16 mouse cellular contexts compared by ENCODE assay signal in the genomic region with DNA sequence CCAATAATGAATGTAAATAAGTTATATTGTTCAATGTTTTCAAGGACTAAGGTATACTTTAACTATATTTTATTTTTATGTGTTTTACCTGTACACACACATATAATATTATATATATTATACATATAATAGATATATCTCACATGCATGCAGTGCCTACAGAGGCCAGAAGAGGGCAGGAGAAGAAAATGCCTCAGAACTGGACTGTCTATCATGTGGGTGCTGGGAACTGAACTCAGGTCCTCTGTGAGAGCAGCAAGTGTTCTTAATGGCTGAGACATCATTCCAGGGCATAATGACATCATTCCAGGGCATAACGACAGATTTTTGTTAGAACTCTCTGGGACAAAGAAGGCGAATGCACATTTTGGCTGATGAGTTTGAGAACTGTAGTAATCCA. TPM values are rescaled to one million over a fixed set of nuclear protein-coding genes. Genes with fewer than 3 reads are reported as not detected.
DNase-seq lines count a peak whose midpoint lies in the region; ATAC-seq and TF ChIP-seq lines count a peak whose summit lies in the region.
"Had no signal": no experiment of that assay in that cellular context is flagged by ENCODE, and none has a peak within 500 bp of the region (broad histone marks: within the 10 kb centered on the region; RNA-seq: fewer than 3 reads in every experiment).

No protein-coding gene starts in this region.

- peak overlapping the region; percentile 62; the same call in 1 of the 2 replicates for H3K4me2 ChIP-seq in hindbrain, embryonic 14.5 days (replicated peaks)
- H3K4me2 ChIP-seq in hindbrain, embryonic 12.5 days (replicated peaks): no peak overlapping the region; the same call in 1 of the 2 replicates
- H3K4me2 ChIP-seq in lung, postnatal 0 days (replicated peaks; ENCODE audit: low read depth, low read length): no peak overlapping the region
- H3K4me2 ChIP-seq: liver, embryonic 12.5 days had no signal

- no peak overlapping the region for H3K27ac ChIP-seq in hindbrain, embryonic 14.5 days
- H3K27ac ChIP-seq in hindbrain, embryonic 12.5 days: no peak overlapping the region
- H3K27ac ChIP-seq in lung, postnatal 0 days (ENCODE audit: low read length): no peak overlapping the region
- H3K27ac ChIP-seq: embryonic facial prominence, embryonic 12.5 days; heart, embryonic 10.5 days; liver, embryonic 12.5 days; macrophage had no signal

- H3K9me3 ChIP-seq in hindbrain, embryonic 14.5 days (ENCODE audit: control insufficient read depth, low read length): 0 out of 2 replicates have a peak, but pooled peaks cover 2% of the 10 kb centered on the region
- no peaks in the 10 kb centered on the region for H3K9me3 ChIP-seq in hindbrain, embryonic 12.5 days (replicated peaks)
- H3K9me3 ChIP-seq in lung, postnatal 0 days (ENCODE audit: low read length): no peaks in the 10 kb centered on the region
- H3K9me3 ChIP-seq: heart, embryonic 10.5 days; liver, embryonic 12.5 days had no signal

- no peaks in the 10 kb centered on the region for H3K27me3 ChIP-seq in hindbrain, embryonic 14.5 days (ENCODE audit: control insufficient read depth, insufficient read depth, low read length)
- no peaks in the 10 kb centered on the region for H3K27me3 ChIP-seq in hindbrain, embryonic 12.5 days
- no peaks in the 10 kb centered on the region for H3K27me3 ChIP-seq in lung, postnatal 0 days (replicated peaks; ENCODE audit: insufficient read depth, low read length)
- H3K27me3 ChIP-seq: CH12.LX; embryonic facial prominence, embryonic 12.5 days had no signal

- H3K9ac ChIP-seq in hindbrain, embryonic 14.5 days: no peak overlapping the region
- H3K9ac ChIP-seq in hindbrain, embryonic 12.5 days: no peak overlapping the region
- H3K9ac ChIP-seq in lung, postnatal 0 days (replicated peaks; ENCODE audit: low read depth): no peak overlapping the region
- H3K9ac ChIP-seq: embryonic facial prominence, embryonic 12.5 days; liver, embryonic 12.5 days had no signal

- no peak for TF ChIP-seq EP300 in lung, postnatal 0 days (IDR thresholded peaks at IDR 0.05)

- H3K4me1 ChIP-seq in hindbrain, embryonic 14.5 days (replicated peaks; ENCODE audit: control insufficient read depth, insufficient read depth, low read length): peaks cover 22% of the 10 kb centered on the region; the same call in 1 of the 2 replicates
- peaks cover 20% of the 10 kb centered on the region for H3K4me1 ChIP-seq in hindbrain, embryonic 12.5 days
- peaks cover 3% of the 10 kb centered on the region; the same call in 1 of the 2 replicates for H3K4me1 ChIP-seq in lung, postnatal 0 days (ENCODE audit: insufficient read depth, low read depth, low read length)
- H3K4me1 ChIP-seq: embryonic facial prominence, embryonic 12.5 days had no signal

- H3K4me3 ChIP-seq in hindbrain, embryonic 14.5 days (replicated peaks; ENCODE audit: low read length): peak overlapping the region; percentile 92; the same call in 1 of the 2 replicates
- no peak overlapping the region for H3K4me3 ChIP-seq in hindbrain, embryonic 12.5 days
- H3K4me3 ChIP-seq in lung, postnatal 0 days (ENCODE audit: low read depth, low read length): no peak overlapping the region
- H3K4me3 ChIP-seq: embryonic facial prominence, embryonic 12.5 days; liver, embryonic 12.5 days had no signal

- DNase-seq in hindbrain, embryonic 14.5 days (ENCODE audit: low spot score): no peak
- DNase-seq in lung, postnatal 0 days (ENCODE audit: low spot score): no peak
- DNase-seq in lung, postnatal 4 days: no peak
- DNase-seq in ES-CJ7 (ENCODE audit: low read depth, low spot score): peak; percentile 31
- peak; percentile 56 for DNase-seq in ZHBTc4 (ENCODE audit: low read depth, low spot score)
- DNase-seq in layer of hippocampus, postnatal 10 days (ENCODE audit: low spot score in 2 of 2): no peak
- DNase-seq: adrenal gland, postnatal 10 days; heart, postnatal 36 days; kidney, adult 18-20 months; thymus, adult 18-20 months had no signal

- ATAC-seq in hindbrain, embryonic 14.5 days (ENCODE audit: low FRiP score): no peak
- ATAC-seq in hindbrain, embryonic 12.5 days (ENCODE audit: low FRiP score): no peak
- ATAC-seq in lung, postnatal 0 days: no peak
- ATAC-seq: liver, embryonic 12.5 days had no signal

- peak; percentile 38; the same call in 1 of the 2 replicates for TF ChIP-seq CTCF in lung, postnatal 0 days (IDR thresholded peaks at IDR 0.05)

- WGBS in hindbrain, embryonic 14.5 days: 95% methylated on average over 2 of the region's 2 CpGs
- 98% methylated on average over 2 of the region's 2 CpGs for WGBS in hindbrain, embryonic 12.5 days
- 94% methylated on average over 2 of the region's 2 CpGs for WGBS in lung, postnatal 0 days

- no peaks in the 10 kb centered on the region for H3K36me3 ChIP-seq in hindbrain, embryonic 14.5 days (replicated peaks; ENCODE audit: control insufficient read depth, insufficient read depth)
- no peaks in the 10 kb centered on the region for H3K36me3 ChIP-seq in hindbrain, embryonic 12.5 days
- no peaks in the 10 kb centered on the region for H3K36me3 ChIP-seq in lung, postnatal 0 days (ENCODE audit: insufficient read depth, low read length)
- H3K36me3 ChIP-seq: embryonic facial prominence, embryonic 12.5 days; liver, embryonic 12.5 days had no signal

RNA-seq across cellular contexts. Expression of a gene that starts 2.6 kb away (rescaled TPM):
- 333 and 365 TPM in 2 replicates for polyA plus RNA-seq in hindbrain, embryonic 14.5 days (2014; fragmentation: Nextera tagmentation; extraction: Ambion mirVana)
- 295 and 300 TPM in 2 replicates for polyA plus RNA-seq in hindbrain, embryonic 12.5 days (2016; fragmentation: Nextera tagmentation; extraction: Ambion mirVana)
- 29.4 and 36.5 TPM in 2 replicates for polyA plus RNA-seq in lung, postnatal 0 days (2015; fragmentation: Nextera tagmentation; extraction: Ambion mirVana)
- total RNA-seq in layer of hippocampus, postnatal 10 days (2021): 100 to 1,000 TPM; 178 to 200 TPM
- polyA plus RNA-seq: macrophage had no signal

RNA-seq across cellular contexts. Expression of a gene that starts 47.8 kb away (rescaled TPM):
- 23.3 and 26.6 TPM in 2 replicates for polyA plus RNA-seq in hindbrain, embryonic 14.5 days (2014; fragmentation: Nextera tagmentation; extraction: Ambion mirVana)
- polyA plus RNA-seq in hindbrain, embryonic 12.5 days (2016; fragmentation: Nextera tagmentation; extraction: Ambion mirVana): 50.8 and 56.1 TPM in 2 replicates
- 12.2 and 13.1 TPM in 2 replicates for polyA plus RNA-seq in lung, postnatal 0 days (2015; fragmentation: Nextera tagmentation; extraction: Ambion mirVana)
- total RNA-seq in layer of hippocampus, postnatal 10 days (2021): 10 to 100 TPM; 36.7 to 36.9 TPM
- total RNA-seq: CH12.LX had no signal

Comparison
In these comparisons a context has a peak if more than half of its experiments do, and no peak if none do; other contexts are left out.
1. DNase-seq: peak in ES-CJ7 (single experiment) and ZHBTc4 (single experiment); none in hindbrain, embryonic 14.5 days (single experiment), lung, postnatal 0 days (single experiment), lung, postnatal 4 days (0 of 2) and layer of hippocampus, postnatal 10 days (0 of 2).